Mouse (Mus musculus) limb, embryonic 10.5 days (tissue): ENCODE data around the gene Epor. TPM values are rescaled to one million over a fixed set of nuclear protein-coding genes. Genes with fewer than 3 reads are reported as not detected.
A peak's percentile ranks its signal among the peaks of the same experiment; 100 is the strongest.

Experiments used
- DNase-seq: peaks from one replicate; pipeline ENCODE4 v3.0.0-alpha.2; 2017; ENCODE audit warnings: low spot score
- H3K27ac ChIP-seq: fragments of 300-500 bp; sonication (generic); 2 replicates; pipeline ENCODE4 v1.5.1; 2016; ENCODE audit warnings: mild to moderate bottlenecking
- H3K27me3 ChIP-seq: fragments of 300-500 bp; sonication (generic); 2 replicates; pipeline ENCODE4 v1.6.1; 2016; ENCODE audit warnings: low read depth, mild to moderate bottlenecking; ENCODE audit not compliant: poor library complexity, severe bottlenecking
- H3K36me3 ChIP-seq: fragments of 300-500 bp; sonication (generic); 2 replicates; pipeline ENCODE4 v1.6.1; 2016; ENCODE audit warnings: mild to moderate bottlenecking, moderate library complexity
- H3K4me1 ChIP-seq: fragments of 300-500 bp; sonication (generic); 2 replicates; pipeline ENCODE4 v1.6.1; 2016
- H3K4me3 ChIP-seq: fragments of 300-500 bp; sonication (generic); 2 replicates; pipeline ENCODE4 v1.5.1; 2016; ENCODE audit warnings: mild to moderate bottlenecking, moderate library complexity
- H3K9me3 ChIP-seq: fragments of 300-500 bp; sonication (generic); replicated peaks from 2 replicates; pipeline ENCODE4 v1.6.1; 2016; ENCODE audit warnings: mild to moderate bottlenecking
- whole genome bisulfite sequencing: fragments of 180-500 bp; shearing (Covaris S2); methylation state at CpG from one replicate; pipeline ENCODE4 v1.1.7; 2016; 5-methylcytosine and 5-hydroxymethylcytosine counted together
- polyA plus RNA-seq: library from polyadenylated mRNA; unstranded; fragments of >200 nt; fragmentation: Nextera tagmentation; extraction: Ambion mirVana; gene quantifications from 2 replicates; pipeline ENCODE4 v1.2.1, GENCODE M21; 2016

Epor gene
- polyA plus RNA-seq, 1 experiment from 2014 or later: 8.2 TPM

- no peak overlapping the region for H3K27ac ChIP-seq
- no peak for DNase-seq
- 5% methylated on average over 28 of the region's 28 CpGs for WGBS
- no peaks in the 10 kb centered on the region for H3K36me3 ChIP-seq
- H3K4me3 ChIP-seq: peak overlapping the region; percentile 35
- no peaks in the 10 kb centered on the region for H3K9me3 ChIP-seq
- H3K4me1 ChIP-seq: peaks cover 15% of the 10 kb centered on the region
- peaks cover 64% of the 10 kb centered on the region for H3K27me3 ChIP-seq
These were observed 15.7 kb downstream of the Epor start for GRCm38 (mm10) chr9:21947540-21948130.

- H3K9me3 ChIP-seq: no peaks in the 10 kb centered on the region
- H3K4me1 ChIP-seq: peaks cover 15% of the 10 kb centered on the region
- no peak overlapping the region for H3K27ac ChIP-seq
- no peaks in the 10 kb centered on the region for H3K36me3 ChIP-seq
- no peak overlapping the region for H3K4me3 ChIP-seq
- 18% methylated on average over 23 of the region's 23 CpGs for WGBS
- peak; percentile 61 for DNase-seq
- peaks cover 61% of the 10 kb centered on the region for H3K27me3 ChIP-seq
These were observed 19.0 kb downstream of the Epor start for GRCm38 (mm10) chr9:21944267-21944666.

GRCm38 (mm10) chr9:21943638-21944037, 19.7 kb downstream of the Epor start:
- H3K36me3 ChIP-seq: no peaks in the 10 kb centered on the region
- H3K4me3 ChIP-seq: no peak overlapping the region
- H3K27ac ChIP-seq: no peak overlapping the region
- H3K9me3 ChIP-seq: no peaks in the 10 kb centered on the region
- peaks cover 15% of the 10 kb centered on the region for H3K4me1 ChIP-seq
- no peak for DNase-seq
- 48% methylated on average over 12 of the region's 12 CpGs for WGBS
- H3K27me3 ChIP-seq: peaks cover 55% of the 10 kb centered on the region

GRCm38 (mm10) chr9:21943046-21943445, 20.3 kb downstream of the Epor start:
- no peaks in the 10 kb centered on the region for H3K36me3 ChIP-seq
- WGBS: 76% methylated on average over 12 of the region's 12 CpGs
- no peak for DNase-seq

GRCm38 (mm10) chr9:21938234-21938855, 25.0 kb downstream of the Epor start:
- peaks cover 17% of the 10 kb centered on the region for H3K4me1 ChIP-seq
- no peak for DNase-seq
- no peaks in the 10 kb centered on the region for H3K9me3 ChIP-seq
- no peak overlapping the region for H3K27ac ChIP-seq
- H3K27me3 ChIP-seq: peaks cover 13% of the 10 kb centered on the region
- WGBS: 86% methylated on average over 4 of the region's 4 CpGs
- H3K4me3 ChIP-seq: no peak overlapping the region
- no peaks in the 10 kb centered on the region for H3K36me3 ChIP-seq

More at GRCm38 (mm10) chr9:21943046-21943445, 20.3 kb downstream of the Epor start:
- Histone ChIP-seq H3K27me3 (peaks cover 49% of the 10 kb centered on the region), H3K4me3 (no peak overlapping the region), H3K9me3 (no peaks in the 10 kb centered on the region), H3K27ac (no peak overlapping the region), H3K4me1 (peaks cover 15% of the 10 kb centered on the region)

GRCm38 (mm10) chr9:21937711-21938175, 25.6 kb downstream of the Epor start:
- 82% methylated on average over 4 of the region's 4 CpGs for WGBS
- H3K4me1 ChIP-seq: peaks cover 17% of the 10 kb centered on the region
- H3K27me3 ChIP-seq: peaks cover 9% of the 10 kb centered on the region
- no peaks in the 10 kb centered on the region for H3K9me3 ChIP-seq
- no peak overlapping the region for H3K27ac ChIP-seq
- H3K36me3 ChIP-seq: no peaks in the 10 kb centered on the region
- H3K4me3 ChIP-seq: peak overlapping the region; percentile 69
- no peak for DNase-seq

- peak; percentile 94 for DNase-seq
- H3K36me3 ChIP-seq: no peaks in the 10 kb centered on the region
- H3K4me1 ChIP-seq: peaks cover 17% of the 10 kb centered on the region
- H3K9me3 ChIP-seq: no peaks in the 10 kb centered on the region
- H3K27me3 ChIP-seq: peaks cover 9% of the 10 kb centered on the region
- WGBS: 5% methylated on average over 43 of the region's 43 CpGs
- H3K4me3 ChIP-seq: peak within 1 kb of the TSS; percentile 69
- peak within 1 kb of the TSS; percentile 82 for H3K27ac ChIP-seq
These were observed 26.4 kb downstream of the Epor start, which contains the start of gene Plppr2 for GRCm38 (mm10) chr9:21936692-21937570. Gene Plppr2, plus strand, starts transcription at chr9:21937033.

- Histone ChIP-seq H3K27me3 (peaks cover 9% of the 10 kb centered on the region), H3K9me3 (no peaks in the 10 kb centered on the region), H3K4me3 (no peak overlapping the region), H3K27ac (no peak overlapping the region), H3K4me1 (peaks cover 17% of the 10 kb centered on the region), H3K36me3 (no peaks in the 10 kb centered on the region)
- no peak for DNase-seq
- 82% methylated on average over 7 of the region's 7 CpGs for WGBS
These were observed 27.7 kb downstream of the Epor start for GRCm38 (mm10) chr9:21935466-21936131.

- DNase-seq: no peak
- Histone ChIP-seq H3K27me3 (peaks cover 9% of the 10 kb centered on the region), H3K36me3 (no peaks in the 10 kb centered on the region), H3K27ac (no peak overlapping the region), H3K4me1 (peaks cover 17% of the 10 kb centered on the region), H3K9me3 (no peaks in the 10 kb centered on the region), H3K4me3 (no peak overlapping the region)
- WGBS: 90% methylated on average over 12 of the region's 12 CpGs
These were observed 29.3 kb downstream of the Epor start for GRCm38 (mm10) chr9:21934021-21934420.

- Histone ChIP-seq H3K27ac (no peak overlapping the region), H3K4me3 (no peak overlapping the region), H3K36me3 (no peaks in the 10 kb centered on the region), H3K9me3 (no peaks in the 10 kb centered on the region), H3K4me1 (peaks cover 14% of the 10 kb centered on the region), H3K27me3 (peaks cover 9% of the 10 kb centered on the region)
- no peak for DNase-seq
- WGBS: 59% methylated on average over 12 of the region's 12 CpGs
These were observed 30.7 kb downstream of the Epor start for GRCm38 (mm10) chr9:21932445-21933137.

- H3K9me3 ChIP-seq: no peaks in the 10 kb centered on the region
- H3K36me3 ChIP-seq: no peaks in the 10 kb centered on the region
- H3K27ac ChIP-seq: no peak overlapping the region
- no peak for DNase-seq
- no peak overlapping the region for H3K4me3 ChIP-seq
- 71% methylated on average over 2 of the region's 2 CpGs for WGBS
- H3K27me3 ChIP-seq: peaks cover 9% of the 10 kb centered on the region
- H3K4me1 ChIP-seq: peaks cover 8% of the 10 kb centered on the region
These were observed 31.3 kb downstream of the Epor start for GRCm38 (mm10) chr9:21932006-21932405.

GRCm38 (mm10) chr9:21929208-21929607, 34.1 kb downstream of the Epor start:
- Histone ChIP-seq H3K27me3 (0 out of 2 replicates have a peak, but pooled peaks cover 1% of the 10 kb centered on the region), H3K4me3 (no peak overlapping the region), H3K9me3 (no peaks in the 10 kb centered on the region), H3K36me3 (peaks cover 9% of the 10 kb centered on the region; the same call in 1 of the 2 replicates), H3K4me1 (peaks cover 10% of the 10 kb centered on the region), H3K27ac (no peak overlapping the region)
- 82% methylated on average over 3 of the region's 3 CpGs for WGBS
- no peak for DNase-seq
